Mouse (Mus musculus): ENCODE results near the gene Olfr1387. TPM values are rescaled to one million over a fixed set of nuclear protein-coding genes. Genes with fewer than 3 reads are reported as not detected.
"Not testable (repeated sequence)": the region's sequence is repeated elsewhere in the genome, so short reads cannot be mapped to it uniquely, and the experiment has no call there.

Gene Olfr1387
- polyA plus RNA-seq, 2 experiments, result not detected

DNA sequence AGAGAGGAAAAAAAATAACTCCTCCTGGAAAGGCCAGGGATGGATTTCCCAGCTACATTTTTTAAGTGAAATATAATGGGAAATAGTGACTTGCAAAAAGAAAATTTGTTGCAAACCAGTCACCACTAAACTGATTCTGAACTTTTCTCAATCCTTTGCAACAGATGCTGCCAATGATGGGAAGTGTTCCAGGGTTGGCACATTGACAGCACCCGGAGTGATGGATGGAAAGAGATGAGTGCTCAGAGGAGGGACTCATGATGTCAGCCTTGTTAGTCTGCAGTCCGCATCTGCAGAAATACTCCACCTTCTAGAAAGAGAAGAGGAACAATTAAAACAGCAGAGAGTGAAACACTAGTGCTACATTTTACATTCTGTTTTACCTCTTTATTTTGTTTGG is 25.5 kb upstream of the Olfr1387 start:
- no peaks in the 10 kb centered on the region for H3K4me1 ChIP-seq (replicated peaks; ENCODE audit: control insufficient read depth in 2 of 2, insufficient read depth in 2 of 2, low read length in 1 of 2)
- no peak overlapping the region for H3K4me3 ChIP-seq (ENCODE audit: insufficient read depth in 1 of 2, low read depth in 2 of 2, low read length in 2 of 2)
- 67% methylated on average over 2 of the region's 2 CpGs for WGBS (ENCODE audit: insufficient replicate concordance)
- H3K27ac ChIP-seq, result no peak overlapping the region
- no peaks in the 10 kb centered on the region for H3K9me3 ChIP-seq (ENCODE audit: control insufficient read depth, low read length)
- no peak overlapping the region for H3K4me2 ChIP-seq (ENCODE audit: low read depth)
- no peak for DNase-seq (ENCODE audit: low read depth in 3 of 3, low spot score in 3 of 3)
- ATAC-seq (ENCODE audit: insufficient read depth), result no peak
- TF ChIP-seq EP300 (IDR thresholded peaks at IDR 0.05; ENCODE audit: low read depth) (no peak), CTCF (IDR thresholded peaks at IDR 0.05; ENCODE audit: low read depth) (no peak)
- H3K36me3 ChIP-seq (replicated peaks; ENCODE audit: control insufficient read depth, insufficient read depth, low read depth), result no peaks in the 10 kb centered on the region
- no peak overlapping the region for H3K9ac ChIP-seq (replicated peaks)
- H3K27me3 ChIP-seq (ENCODE audit: control insufficient read depth, insufficient read depth, low read length), result no peaks in the 10 kb centered on the region

DNA sequence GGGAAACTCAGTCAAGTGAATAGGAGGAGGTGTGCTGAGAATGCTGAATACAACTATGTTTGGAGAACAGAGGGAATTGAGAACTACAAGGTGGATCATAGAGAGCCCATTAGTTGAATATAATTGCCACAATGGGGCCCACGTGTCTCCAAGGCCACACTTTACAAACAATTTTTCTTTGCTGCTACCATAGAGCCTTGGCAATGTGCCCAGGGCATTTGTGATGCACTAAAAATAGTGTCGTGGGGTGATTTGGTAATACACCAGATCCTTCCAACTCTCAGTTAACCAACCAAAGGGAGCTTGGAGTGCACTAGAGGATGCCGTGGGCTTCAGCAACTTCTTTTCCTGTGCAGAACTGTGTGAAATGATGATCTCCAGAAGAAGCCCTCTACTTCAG is 18.7 kb upstream of the Olfr1387 start, which contains the start of gene Olfr1388:
Gene Olfr1388 (plus strand): TSS at position 214 of the 400 bp plus-strand sequence.
- H3K4me2 ChIP-seq (ENCODE audit: low read depth), result no peak within 1 kb of the TSS
- no peak for TF ChIP-seq CTCF (IDR thresholded peaks at IDR 0.05; ENCODE audit: low read depth)
- no peak for TF ChIP-seq EP300 (IDR thresholded peaks at IDR 0.05; ENCODE audit: low read depth)
- no peak for DNase-seq (ENCODE audit: low read depth in 3 of 3, low spot score in 3 of 3)
- H3K9me3 ChIP-seq (ENCODE audit: control insufficient read depth, low read length), result no peaks in the 10 kb centered on the region
- WGBS (ENCODE audit: insufficient replicate concordance), result 56% methylated on average over 3 of the region's 3 CpGs
- no peaks in the 10 kb centered on the region for H3K36me3 ChIP-seq (replicated peaks; ENCODE audit: control insufficient read depth, insufficient read depth, low read depth)
- no peaks in the 10 kb centered on the region for H3K4me1 ChIP-seq (replicated peaks; ENCODE audit: control insufficient read depth in 2 of 2, insufficient read depth in 2 of 2, low read length in 1 of 2)
- H3K4me3 ChIP-seq (ENCODE audit: insufficient read depth in 1 of 2, low read depth in 2 of 2, low read length in 2 of 2), result no peak within 1 kb of the TSS
- no peak for ATAC-seq (ENCODE audit: insufficient read depth)
- H3K27ac ChIP-seq, result no peak within 1 kb of the TSS
- no peak within 1 kb of the TSS for H3K9ac ChIP-seq (replicated peaks)
- H3K27me3 ChIP-seq (ENCODE audit: control insufficient read depth, insufficient read depth, low read length), result no peaks in the 10 kb centered on the region

DNA sequence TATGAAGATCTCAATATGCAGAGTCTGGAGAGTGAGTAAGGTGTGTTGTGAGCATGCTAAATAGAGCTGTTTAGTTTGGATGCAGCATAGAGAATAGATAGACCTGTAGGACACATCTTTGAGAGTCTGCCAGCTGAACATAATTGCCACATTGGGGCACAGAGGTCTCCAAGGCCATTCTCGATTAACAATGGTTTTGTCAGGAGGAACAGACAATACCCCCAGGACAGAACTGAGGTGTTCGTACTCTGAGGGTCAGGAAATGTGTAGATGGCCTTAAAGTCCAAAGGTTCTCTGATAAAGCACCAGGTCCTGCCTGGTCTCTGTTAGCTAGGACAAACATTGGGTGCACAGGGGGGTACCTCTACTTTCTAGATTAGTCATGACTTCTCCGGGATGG is 9.6 kb downstream of the Olfr1387 start, which contains the start of gene Olfr1386:
Gene Olfr1386 (plus strand): TSS at position 301 of the 400 bp plus-strand sequence.
- not testable (repeated sequence) for H3K4me1 ChIP-seq (replicated peaks; ENCODE audit: control insufficient read depth in 2 of 2, insufficient read depth in 2 of 2, low read length in 1 of 2); ATAC-seq (ENCODE audit: insufficient read depth); H3K27me3 ChIP-seq (ENCODE audit: control insufficient read depth, insufficient read depth, low read length); H3K9ac ChIP-seq (replicated peaks); H3K4me2 ChIP-seq (ENCODE audit: low read depth); H3K9me3 ChIP-seq (ENCODE audit: control insufficient read depth, low read length); H3K4me3 ChIP-seq (ENCODE audit: insufficient read depth in 1 of 2, low read depth in 2 of 2, low read length in 2 of 2); H3K36me3 ChIP-seq (replicated peaks; ENCODE audit: control insufficient read depth, insufficient read depth, low read depth); DNase-seq (ENCODE audit: low read depth in 3 of 3, low spot score in 3 of 3); H3K27ac ChIP-seq
- 52% methylated on average over 2 of the region's 3 CpGs for WGBS (ENCODE audit: insufficient replicate concordance)

DNA sequence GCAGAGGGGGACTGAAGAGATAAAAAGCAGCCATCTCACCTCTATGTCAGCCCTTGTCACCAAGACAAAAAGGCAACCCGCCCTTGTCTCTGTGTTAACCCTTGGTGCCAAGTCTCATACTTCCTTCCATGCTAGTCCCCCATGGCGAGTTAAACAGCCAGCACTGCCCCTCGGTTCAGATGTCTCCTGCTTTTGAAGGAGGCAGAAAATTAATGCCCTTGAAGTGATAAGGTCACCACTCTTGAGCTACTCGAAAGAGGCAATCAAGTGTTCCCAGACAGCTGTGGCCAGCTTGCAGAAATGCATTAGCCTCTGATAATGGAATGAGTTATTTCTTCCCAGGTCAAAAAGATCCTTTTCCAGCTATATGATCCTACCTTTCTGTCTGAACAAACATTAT is 30.8 kb downstream of the Olfr1387 start:
- DNase-seq (ENCODE audit: low read depth in 3 of 3, low spot score in 3 of 3), result no peak

DNA sequence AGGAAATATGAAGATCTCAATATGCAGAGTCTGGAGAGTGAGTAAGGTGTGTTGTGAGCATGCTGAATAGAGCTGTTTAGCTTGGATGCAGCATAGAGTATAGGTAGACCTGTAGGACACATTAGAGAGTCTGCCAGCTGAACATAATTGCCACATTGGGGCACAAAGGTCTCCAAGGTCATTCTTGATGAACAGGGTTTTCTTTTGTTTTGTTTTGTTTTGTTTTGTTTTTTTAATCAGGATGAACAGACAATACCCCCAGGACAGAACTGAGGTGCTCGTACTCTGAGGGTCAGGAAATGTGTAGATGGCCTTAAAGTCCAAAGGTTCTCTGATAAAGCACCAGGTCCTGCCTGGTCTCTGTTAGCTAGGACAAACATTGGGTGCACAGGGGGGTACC is 33.6 kb downstream of the Olfr1387 start, which contains the start of gene Olfr1385:
Gene Olfr1385 (plus strand): TSS at position 301 of the 400 bp plus-strand sequence.
- WGBS (ENCODE audit: insufficient replicate concordance), result 18% methylated on average over 1 of the region's 1 CpGs
- not testable (repeated sequence) for H3K27ac ChIP-seq; H3K4me3 ChIP-seq (ENCODE audit: insufficient read depth in 1 of 2, low read depth in 2 of 2, low read length in 2 of 2); ATAC-seq (ENCODE audit: insufficient read depth); H3K27me3 ChIP-seq (ENCODE audit: control insufficient read depth, insufficient read depth, low read length); H3K9me3 ChIP-seq (ENCODE audit: control insufficient read depth, low read length); H3K9ac ChIP-seq (replicated peaks); H3K4me2 ChIP-seq (ENCODE audit: low read depth); H3K36me3 ChIP-seq (replicated peaks; ENCODE audit: control insufficient read depth, insufficient read depth, low read depth); H3K4me1 ChIP-seq (replicated peaks; ENCODE audit: control insufficient read depth in 2 of 2, insufficient read depth in 2 of 2, low read length in 1 of 2); DNase-seq (ENCODE audit: low read depth in 3 of 3, low spot score in 3 of 3)

More for the DNA sequence above, 30.8 kb downstream of the Olfr1387 start:
- Histone ChIP-seq H3K4me1 (replicated peaks; ENCODE audit: control insufficient read depth in 2 of 2, insufficient read depth in 2 of 2, low read length in 1 of 2) (no peaks in the 10 kb centered on the region), H3K4me3 (ENCODE audit: insufficient read depth in 1 of 2, low read depth in 2 of 2, low read length in 2 of 2) (no peak overlapping the region), H3K9ac (replicated peaks) (no peak overlapping the region), H3K9me3 (ENCODE audit: control insufficient read depth, low read length) (no peaks in the 10 kb centered on the region), H3K27me3 (ENCODE audit: control insufficient read depth, insufficient read depth, low read length) (no peaks in the 10 kb centered on the region), H3K36me3 (replicated peaks; ENCODE audit: control insufficient read depth, insufficient read depth, low read depth) (no peaks in the 10 kb centered on the region), H3K4me2 (ENCODE audit: low read depth) (no peak overlapping the region), H3K27ac (no peak overlapping the region)
- ATAC-seq (ENCODE audit: insufficient read depth), result no peak
- TF ChIP-seq EP300 (IDR thresholded peaks at IDR 0.05; ENCODE audit: low read depth) (no peak), CTCF (IDR thresholded peaks at IDR 0.05; ENCODE audit: low read depth) (no peak)
- 33% methylated on average over 4 of the region's 4 CpGs for WGBS (ENCODE audit: insufficient replicate concordance)

Other genes starting within 250 kb of the Olfr1387 start
- 22.8 and 23.7 TPM in 2 replicates for gene Mgat1, start 211.2 kb upstream of the Olfr1387 start, polyA plus RNA-seq (2012; rRNA removed)
- 22.6 and 25.7 TPM in 2 replicates for gene Mgat1, start 211.2 kb upstream of the Olfr1387 start, polyA plus RNA-seq (2014; fragmentation: Nextera tagmentation; extraction: Ambion mirVana)
- 0.03 and 0.08 TPM in 2 replicates for gene Olfr1393, start 177.0 kb upstream of the Olfr1387 start, polyA plus RNA-seq (2012; rRNA removed)
- gene Olfr1393, start 177.0 kb upstream of the Olfr1387 start, polyA plus RNA-seq (2014; fragmentation: Nextera tagmentation; extraction: Ambion mirVana), result 0.05 and 0.10 TPM in 2 replicates
- gene Olfr1392, start 170.1 kb upstream of the Olfr1387 start, polyA plus RNA-seq (2012; rRNA removed), result 0.01 TPM in 2 replicates
- gene Olfr1392, start 170.1 kb upstream of the Olfr1387 start, polyA plus RNA-seq (2014; fragmentation: Nextera tagmentation; extraction: Ambion mirVana), result not detected in 2 replicates
- not detected in 2 replicates for gene Olfr10, start 150.6 kb upstream of the Olfr1387 start, polyA plus RNA-seq (2012; rRNA removed)
- not detected in 2 replicates for gene Olfr10, start 150.6 kb upstream of the Olfr1387 start, polyA plus RNA-seq (2014; fragmentation: Nextera tagmentation; extraction: Ambion mirVana)
- gene Olfr1391, start 132.6 kb upstream of the Olfr1387 start, polyA plus RNA-seq (2012; rRNA removed), result not detected in 2 replicates
- gene Olfr1391, start 132.6 kb upstream of the Olfr1387 start, polyA plus RNA-seq (2014; fragmentation: Nextera tagmentation; extraction: Ambion mirVana), result not detected in 2 replicates
- not detected in 2 replicates for gene Olfr1390, start 120.2 kb upstream of the Olfr1387 start, polyA plus RNA-seq (2012; rRNA removed)
- gene Olfr1390, start 120.2 kb upstream of the Olfr1387 start, polyA plus RNA-seq (2014; fragmentation: Nextera tagmentation; extraction: Ambion mirVana), result not detected in 2 replicates
- gene Olfr1389, start 32.3 kb upstream of the Olfr1387 start, polyA plus RNA-seq (2012; rRNA removed), result not detected in 2 replicates
- not detected in 2 replicates for gene Olfr1389, start 32.3 kb upstream of the Olfr1387 start, polyA plus RNA-seq (2014; fragmentation: Nextera tagmentation; extraction: Ambion mirVana)
- gene Olfr1388, start 18.7 kb upstream of the Olfr1387 start, polyA plus RNA-seq (2012; rRNA removed), result 0.04 and 0.10 TPM in 2 replicates
- gene Olfr1388, start 18.7 kb upstream of the Olfr1387 start, polyA plus RNA-seq (2014; fragmentation: Nextera tagmentation; extraction: Ambion mirVana), result 0.08 TPM in 1 of 2 replicates, not detected in the other
- gene Olfr1386, start 9.7 kb downstream of the Olfr1387 start, polyA plus RNA-seq (2012; rRNA removed), result not detected in 2 replicates
- not detected in 2 replicates for gene Olfr1386, start 9.7 kb downstream of the Olfr1387 start, polyA plus RNA-seq (2014; fragmentation: Nextera tagmentation; extraction: Ambion mirVana)
- not detected in 2 replicates for gene Olfr1385, start 33.7 kb downstream of the Olfr1387 start, polyA plus RNA-seq (2012; rRNA removed)
- gene Olfr1385, start 33.7 kb downstream of the Olfr1387 start, polyA plus RNA-seq (2014; fragmentation: Nextera tagmentation; extraction: Ambion mirVana), result not detected in 2 replicates
- gene Olfr1384, start 51.4 kb downstream of the Olfr1387 start, polyA plus RNA-seq (2012; rRNA removed), result not detected in 2 replicates
- gene Olfr1384, start 51.4 kb downstream of the Olfr1387 start, polyA plus RNA-seq (2014; fragmentation: Nextera tagmentation; extraction: Ambion mirVana), result not detected in 2 replicates
- gene Olfr1383, start 64.3 kb downstream of the Olfr1387 start, polyA plus RNA-seq (2012; rRNA removed), result not detected in 2 replicates
- gene Olfr1383, start 64.3 kb downstream of the Olfr1387 start, polyA plus RNA-seq (2014; fragmentation: Nextera tagmentation; extraction: Ambion mirVana), result not detected in 2 replicates
- gene Olfr1382, start 72.9 kb downstream of the Olfr1387 start, polyA plus RNA-seq (2012; rRNA removed), result not detected in 2 replicates
- gene Olfr1382, start 72.9 kb downstream of the Olfr1387 start, polyA plus RNA-seq (2014; fragmentation: Nextera tagmentation; extraction: Ambion mirVana), result not detected in 2 replicates
- gene Olfr1381, start 88.1 kb downstream of the Olfr1387 start, polyA plus RNA-seq (2012; rRNA removed), result not detected in 2 replicates
- not detected in 2 replicates for gene Olfr1381, start 88.1 kb downstream of the Olfr1387 start, polyA plus RNA-seq (2014; fragmentation: Nextera tagmentation; extraction: Ambion mirVana)
- gene Olfr1380, start 101.5 kb downstream of the Olfr1387 start, polyA plus RNA-seq (2012; rRNA removed), result not detected in 2 replicates
- gene Olfr1380, start 101.5 kb downstream of the Olfr1387 start, polyA plus RNA-seq (2014; fragmentation: Nextera tagmentation; extraction: Ambion mirVana), result not detected in 2 replicates
- gene Flt4, start 153.9 kb downstream of the Olfr1387 start, polyA plus RNA-seq (2012; rRNA removed), result 2.0 and 2.2 TPM in 2 replicates
- gene Flt4, start 153.9 kb downstream of the Olfr1387 start, polyA plus RNA-seq (2014; fragmentation: Nextera tagmentation; extraction: Ambion mirVana), result 2.5 and 2.8 TPM in 2 replicates
- not detected in 2 replicates for gene Scgb3a1, start 208.3 kb downstream of the Olfr1387 start, polyA plus RNA-seq (2012; rRNA removed)
- not detected in 2 replicates for gene Scgb3a1, start 208.3 kb downstream of the Olfr1387 start, polyA plus RNA-seq (2014; fragmentation: Nextera tagmentation; extraction: Ambion mirVana)

Data from liver, embryonic 14.5 days (tissue).